Comparison of ENCODE assay signal across 26 mouse cellular contexts in genomic region chr2:129024820-129025219, GRCm38 (mm10). TPM values are rescaled to one million over a fixed set of nuclear protein-coding genes. Genes with fewer than 3 reads are reported as not detected.
DNase-seq lines count a peak whose midpoint lies in the region; TF ChIP-seq lines count a peak whose summit lies in the region.
"Had no signal": no experiment of that assay in that cellular context is flagged by ENCODE, and none has a peak within 500 bp of the region (broad histone marks: within the 10 kb centered on the region; RNA-seq: fewer than 3 reads in every experiment).

No protein-coding gene starts in this region.

- no peak overlapping the region for H3K4me3 ChIP-seq in lung, adult 2 months (replicated peaks; ENCODE audit: extremely low read depth, low read depth, low read length)
- H3K4me3 ChIP-seq in left cerebral cortex, adult 2 months, result no peak overlapping the region
- H3K4me3 ChIP-seq: gastrocnemius, adult 2 months; intestine, embryonic 15.5 days; kidney, embryonic 15.5 days; lung, embryonic 15.5 days; neural tube, embryonic 12.5 days; stomach, embryonic 15.5 days had no signal

- DNase-seq in urinary bladder, postnatal 14 days (ENCODE audit: low spot score), result peak; percentile 33
- DNase-seq in urinary bladder, postnatal 10 days (ENCODE audit: low spot score), result no peak
- DNase-seq in adrenal gland, postnatal 10 days, result peak; percentile 54
- DNase-seq in lung, adult 2 months, result peak; percentile 22
- peak; percentile 52 for DNase-seq in lung, postnatal 36 days
- DNase-seq in frontal cortex, postnatal 14 days (ENCODE audit: low spot score in 2 of 2), result no peak
- no peak for DNase-seq in spleen, postnatal 14 days (ENCODE audit: low spot score in 2 of 2)
- DNase-seq in left cerebral cortex, adult 2 months (ENCODE audit: extremely low spot score in 1 of 2, low spot score in 2 of 2), result no peak
- DNase-seq: cerebellum, adult 11 months; cerebellum, postnatal 10 days; gastrocnemius, adult 2 months; heart, postnatal 36 days; kidney, postnatal 4 days; layer of hippocampus, adult 9-11 months; right cerebral cortex, postnatal 14 days; spleen, adult 18-20 months; thymus, adult 2 months had no signal

- no peak overlapping the region for H3K27ac ChIP-seq in left cerebral cortex, adult 2 months
- H3K27ac ChIP-seq: gastrocnemius, adult 2 months; hindbrain, embryonic 14.5 days; intestine, embryonic 15.5 days; kidney, embryonic 15.5 days; lung, embryonic 15.5 days; neural tube, embryonic 12.5 days; stomach, embryonic 15.5 days had no signal

- intact Hi-C loops in left cerebral cortex, adult 2 months (cut with DNase I), result no loop called here

- H3K4me1 ChIP-seq in lung, adult 2 months (ENCODE audit: control insufficient read depth, insufficient read depth, low read length), result no peaks in the 10 kb centered on the region
- H3K4me1 ChIP-seq: intestine, embryonic 15.5 days; kidney, embryonic 15.5 days; lung, embryonic 15.5 days; neural tube, embryonic 12.5 days; stomach, embryonic 15.5 days had no signal

- 68% methylated on average over 9 of the region's 9 CpGs for WGBS in lung, adult 2 months

- no peak for TF ChIP-seq POLR2A in lung, adult 2 months (IDR thresholded peaks at IDR 0.05; ENCODE audit: borderline replicate concordance, extremely low read depth, low read depth, low read length)

- TF ChIP-seq CTCF in lung, adult 2 months (IDR thresholded peaks at IDR 0.05; ENCODE audit: insufficient read depth, low read length), result no peak
- TF ChIP-seq CTCF in left cerebral cortex, adult 2 months (IDR thresholded peaks at IDR 0.05), result no peak

RNA-seq across cellular contexts. Expression of gene Vinac1, which starts 23.2 kb away (rescaled TPM):
- total RNA-seq in adrenal gland, postnatal 10 days (2021), result under 1 TPM; 0.06 to 0.18 TPM
- polyA plus RNA-seq in lung, adult 2 months (2012; rRNA removed), result 0.07 and 0.09 TPM in 2 replicates
- under 1 TPM in 1 of 2 experiments, not detected in 1; 0.25 TPM for total RNA-seq in left cerebral cortex, adult 2 months (2021)
- total RNA-seq: gastrocnemius, adult 2 months; heart, adult 18-20 months; heart, postnatal 36 days had no signal
- polyA plus RNA-seq: activated CD4-positive, CD25-positive, alpha-beta regulatory T cell, adult 4 months; limb, embryonic 11.5 days had no signal

RNA-seq across cellular contexts. Expression of gene Ttl, which starts 40.9 kb away (rescaled TPM):
- total RNA-seq in adrenal gland, postnatal 10 days (2021), result 10 to 100 TPM in 1 of 2 experiments, 1 to 10 TPM in 1; 9.9 to 14.1 TPM
- 9.3 and 11.0 TPM in 2 replicates for polyA plus RNA-seq in lung, adult 2 months (2012; rRNA removed)
- 10 to 100 TPM; 64.0 to 70.2 TPM for total RNA-seq in left cerebral cortex, adult 2 months (2021)

RNA-seq across cellular contexts. Expression of gene Gm10762, which starts 57.3 kb away (rescaled TPM):
- total RNA-seq in adrenal gland, postnatal 10 days (2021), result 10 to 100 TPM; 11.1 to 13.0 TPM
- 4.2 and 4.6 TPM in 2 replicates for polyA plus RNA-seq in lung, adult 2 months (2012; rRNA removed)
- 1 to 10 TPM; 5.0 to 5.4 TPM for total RNA-seq in left cerebral cortex, adult 2 months (2021)

RNA-seq across cellular contexts. Expression of gene Zc3h6, which starts 57.6 kb away (rescaled TPM):
- total RNA-seq in adrenal gland, postnatal 10 days (2021), result 10 to 100 TPM in 1 of 2 experiments, 1 to 10 TPM in 1; 5.7 to 11.1 TPM
- polyA plus RNA-seq in lung, adult 2 months (2012; rRNA removed), result 1.00 and 1.3 TPM in 2 replicates
- 10 to 100 TPM; 14.4 to 19.8 TPM for total RNA-seq in left cerebral cortex, adult 2 months (2021)

Comparison
In these comparisons a context has a peak if more than half of its experiments do, and no peak if none do; other contexts are left out.
1. DNase-seq: peak in urinary bladder, postnatal 14 days (single experiment), adrenal gland, postnatal 10 days (single experiment), lung, adult 2 months (single experiment) and lung, postnatal 36 days (single experiment); none in urinary bladder, postnatal 10 days (single experiment), frontal cortex, postnatal 14 days (0 of 2), spleen, postnatal 14 days (0 of 2) and left cerebral cortex, adult 2 months (0 of 2).
2. RNA of gene Ttl, which starts 40.9 kb away (total RNA-seq): 64.0 to 70.2 TPM in left cerebral cortex, adult 2 months; 9.9 to 14.1 TPM in adrenal gland, postnatal 10 days; every median in the first group is over 4 times any median in the second.